Mouse (Mus musculus): Measurements from ENCODE around the gene Arhgdia. TPM values are rescaled to one million over a fixed set of nuclear protein-coding genes. Genes with fewer than 3 reads are reported as not detected.

The Arhgdia gene
- polyA plus RNA-seq, 1 experiment from 2014 or later: 435 TPM

GRCm38 (mm10) chr11:120535145-120535544 is 46.3 kb downstream of the Arhgdia start:
- ATAC-seq (ENCODE audit: extremely low read depth, insufficient number of reproducible peaks, low FRiP score, low TSS enrichment): 0 out of 2 replicates have a peak, but pooled peaks have one; percentile 8
- H3K4me2 ChIP-seq: no peak overlapping the region
- no peak overlapping the region for H3K4me3 ChIP-seq
- no peaks in the 10 kb centered on the region for H3K36me3 ChIP-seq
- H3K9me3 ChIP-seq: no peaks in the 10 kb centered on the region
- H3K9ac ChIP-seq: no peak overlapping the region
- peaks cover 71% of the 10 kb centered on the region for H3K27me3 ChIP-seq (replicated peaks)
- H3K27ac ChIP-seq (replicated peaks): no peak overlapping the region
- peaks cover 45% of the 10 kb centered on the region for H3K4me1 ChIP-seq
- WGBS: 45% methylated on average over 3 of the region's 3 CpGs

GRCm38 (mm10) chr11:120534093-120534492 is 47.3 kb downstream of the Arhgdia start:
- peaks cover 82% of the 10 kb centered on the region for H3K27me3 ChIP-seq (replicated peaks)

GRCm38 (mm10) chr11:120531646-120532045 is 49.8 kb downstream of the Arhgdia start:
- Histone ChIP-seq H3K36me3 (no peaks in the 10 kb centered on the region), H3K4me2 (no peak overlapping the region), H3K4me1 (peaks cover 25% of the 10 kb centered on the region), H3K4me3 (0 out of 2 replicates have a peak overlapping the region, but pooled peaks have one; percentile 48), H3K9ac (no peak overlapping the region), H3K27ac (replicated peaks) (no peak overlapping the region), H3K27me3 (replicated peaks) (peaks cover 90% of the 10 kb centered on the region), H3K9me3 (no peaks in the 10 kb centered on the region)
- no peak for ATAC-seq (ENCODE audit: extremely low read depth, insufficient number of reproducible peaks, low FRiP score, low TSS enrichment)
- WGBS: 27% methylated on average over 9 of the region's 9 CpGs

More at GRCm38 (mm10) chr11:120534093-120534492, 47.3 kb downstream of the Arhgdia start:
- ATAC-seq (ENCODE audit: extremely low read depth, insufficient number of reproducible peaks, low FRiP score, low TSS enrichment): no peak
- Histone ChIP-seq H3K9ac (no peak overlapping the region), H3K4me3 (no peak overlapping the region), H3K27ac (replicated peaks) (no peak overlapping the region), H3K36me3 (no peaks in the 10 kb centered on the region), H3K4me2 (no peak overlapping the region), H3K4me1 (peaks cover 35% of the 10 kb centered on the region), H3K9me3 (no peaks in the 10 kb centered on the region)
- WGBS: 71% methylated on average over 8 of the region's 8 CpGs

- Histone ChIP-seq H3K9me3 (no peaks in the 10 kb centered on the region), H3K4me1 (peaks cover 18% of the 10 kb centered on the region), H3K36me3 (no peaks in the 10 kb centered on the region), H3K27ac (replicated peaks) (no peak within 1 kb of the TSS), H3K9ac (peak within 1 kb of the TSS; percentile 76), H3K27me3 (replicated peaks) (peaks cover 80% of the 10 kb centered on the region), H3K4me3 (peak within 1 kb of the TSS; percentile 48), H3K4me2 (peak within 1 kb of the TSS; percentile 75)
- no peak for ATAC-seq (ENCODE audit: extremely low read depth, insufficient number of reproducible peaks, low FRiP score, low TSS enrichment)
- 10% methylated on average over 50 of the region's 62 CpGs for WGBS
These were observed 51.1 kb downstream of the Arhgdia start, which contains the start of gene Gcgr for GRCm38 (mm10) chr11:120530085-120530964. TSS of gene Gcgr (plus strand) at chr11:120530699.

- H3K4me3 ChIP-seq: no peak overlapping the region
- no peak overlapping the region for H3K27ac ChIP-seq (replicated peaks)
- H3K27me3 ChIP-seq (replicated peaks): peaks cover 67% of the 10 kb centered on the region
- no peak overlapping the region for H3K9ac ChIP-seq
- WGBS: 54% methylated on average over 4 of the region's 4 CpGs
- ATAC-seq (ENCODE audit: extremely low read depth, insufficient number of reproducible peaks, low FRiP score, low TSS enrichment): no peak
- no peaks in the 10 kb centered on the region for H3K36me3 ChIP-seq
- H3K4me1 ChIP-seq: peaks cover 15% of the 10 kb centered on the region
- no peaks in the 10 kb centered on the region for H3K9me3 ChIP-seq
- no peak overlapping the region for H3K4me2 ChIP-seq
These were observed 52.5 kb downstream of the Arhgdia start for GRCm38 (mm10) chr11:120528903-120529302.

Small RNA genes lying within 50 kb of the gene (microRNA-seq; reads per million reads assigned to microRNA genes)
- gene Mir6936: not detected

Other genes with a start within 250 kb of the Arhgdia start
- 1,234 and 1,290 TPM in 2 replicates for gene Actg1, start 233.1 kb downstream of the Arhgdia start, polyA plus RNA-seq (2015; fragmentation: Nextera tagmentation; extraction: Ambion mirVana)
- gene Fscn2, start 220.1 kb downstream of the Arhgdia start, polyA plus RNA-seq (2015; fragmentation: Nextera tagmentation; extraction: Ambion mirVana): 0.31 and 0.50 TPM in 2 replicates
- gene Faap100, start 202.9 kb downstream of the Arhgdia start, polyA plus RNA-seq (2015; fragmentation: Nextera tagmentation; extraction: Ambion mirVana): 29.1 and 33.5 TPM in 2 replicates
- 28.2 and 28.3 TPM in 2 replicates for gene Nploc4, start 143.9 kb downstream of the Arhgdia start, polyA plus RNA-seq (2015; fragmentation: Nextera tagmentation; extraction: Ambion mirVana)
- not detected in 2 replicates for gene Tspan10, start 139.0 kb downstream of the Arhgdia start, polyA plus RNA-seq (2015; fragmentation: Nextera tagmentation; extraction: Ambion mirVana)
- not detected in 2 replicates for gene Pde6g, start 128.1 kb downstream of the Arhgdia start, polyA plus RNA-seq (2015; fragmentation: Nextera tagmentation; extraction: Ambion mirVana)
- 14.2 and 16.6 TPM in 2 replicates for gene Oxld1, start 123.6 kb downstream of the Arhgdia start, polyA plus RNA-seq (2015; fragmentation: Nextera tagmentation; extraction: Ambion mirVana)
- 19.1 and 21.1 TPM in 2 replicates for gene Ccdc137, start 123.5 kb downstream of the Arhgdia start, polyA plus RNA-seq (2015; fragmentation: Nextera tagmentation; extraction: Ambion mirVana)
- gene Arl16, start 114.0 kb downstream of the Arhgdia start, polyA plus RNA-seq (2015; fragmentation: Nextera tagmentation; extraction: Ambion mirVana): 36.4 and 39.3 TPM in 2 replicates
- 212 and 228 TPM in 2 replicates for gene Mrpl12, start 97.0 kb downstream of the Arhgdia start, polyA plus RNA-seq (2015; fragmentation: Nextera tagmentation; extraction: Ambion mirVana)
- gene Slc25a10, start 89.8 kb downstream of the Arhgdia start, polyA plus RNA-seq (2015; fragmentation: Nextera tagmentation; extraction: Ambion mirVana): 42.9 and 43.2 TPM in 2 replicates
- 2.1 and 2.4 TPM in 2 replicates for gene Gcgr, start 50.9 kb downstream of the Arhgdia start, polyA plus RNA-seq (2015; fragmentation: Nextera tagmentation; extraction: Ambion mirVana)
- gene Mcrip1, start 31.9 kb downstream of the Arhgdia start, polyA plus RNA-seq (2015; fragmentation: Nextera tagmentation; extraction: Ambion mirVana): 134 and 140 TPM in 2 replicates
- not detected in 2 replicates for gene Ppp1r27, start 30.5 kb downstream of the Arhgdia start, polyA plus RNA-seq (2015; fragmentation: Nextera tagmentation; extraction: Ambion mirVana)
- 427 and 448 TPM in 2 replicates for gene P4hb, start 8.4 kb downstream of the Arhgdia start, polyA plus RNA-seq (2015; fragmentation: Nextera tagmentation; extraction: Ambion mirVana)
- gene Alyref, start 16.7 kb upstream of the Arhgdia start, polyA plus RNA-seq (2015; fragmentation: Nextera tagmentation; extraction: Ambion mirVana): 253 and 284 TPM in 2 replicates
- gene Anapc11, start 16.8 kb upstream of the Arhgdia start, polyA plus RNA-seq (2015; fragmentation: Nextera tagmentation; extraction: Ambion mirVana): 174 and 199 TPM in 2 replicates
- gene Npb, start 26.9 kb upstream of the Arhgdia start, polyA plus RNA-seq (2015; fragmentation: Nextera tagmentation; extraction: Ambion mirVana): 14.9 and 18.6 TPM in 2 replicates
- 71.8 and 90.4 TPM in 2 replicates for gene Pcyt2, start 36.3 kb upstream of the Arhgdia start, polyA plus RNA-seq (2015; fragmentation: Nextera tagmentation; extraction: Ambion mirVana)
- gene Sirt7, start 43.6 kb upstream of the Arhgdia start, polyA plus RNA-seq (2015; fragmentation: Nextera tagmentation; extraction: Ambion mirVana): 17.7 and 20.4 TPM in 2 replicates
- gene Mafg, start 52.0 kb upstream of the Arhgdia start, polyA plus RNA-seq (2015; fragmentation: Nextera tagmentation; extraction: Ambion mirVana): 18.1 and 19.9 TPM in 2 replicates
- 22.2 and 23.5 TPM in 2 replicates for gene Pycr1, start 62.1 kb upstream of the Arhgdia start, polyA plus RNA-seq (2015; fragmentation: Nextera tagmentation; extraction: Ambion mirVana)
- 13.0 and 13.9 TPM in 2 replicates for gene Myadml2, start 66.5 kb upstream of the Arhgdia start, polyA plus RNA-seq (2015; fragmentation: Nextera tagmentation; extraction: Ambion mirVana)
- gene Notum, start 79.6 kb upstream of the Arhgdia start, polyA plus RNA-seq (2015; fragmentation: Nextera tagmentation; extraction: Ambion mirVana): 2.3 and 2.7 TPM in 2 replicates
- 105 and 109 TPM in 2 replicates for gene Aspscr1, start 91.3 kb upstream of the Arhgdia start, polyA plus RNA-seq (2015; fragmentation: Nextera tagmentation; extraction: Ambion mirVana)
- 120 and 122 TPM in 2 replicates for gene Cenpx, start 132.1 kb upstream of the Arhgdia start, polyA plus RNA-seq (2015; fragmentation: Nextera tagmentation; extraction: Ambion mirVana)
- gene Lrrc45, start 132.3 kb upstream of the Arhgdia start, polyA plus RNA-seq (2015; fragmentation: Nextera tagmentation; extraction: Ambion mirVana): 27.8 and 28.1 TPM in 2 replicates
- gene Rac3, start 139.8 kb upstream of the Arhgdia start, polyA plus RNA-seq (2015; fragmentation: Nextera tagmentation; extraction: Ambion mirVana): 6.4 and 9.8 TPM in 2 replicates
- 7.5 and 7.6 TPM in 2 replicates for gene Dcxr, start 145.7 kb upstream of the Arhgdia start, polyA plus RNA-seq (2015; fragmentation: Nextera tagmentation; extraction: Ambion mirVana)
- 2.1 and 3.8 TPM in 2 replicates for gene Cbr2, start 150.5 kb upstream of the Arhgdia start, polyA plus RNA-seq (2015; fragmentation: Nextera tagmentation; extraction: Ambion mirVana)
- gene Hmga1b, start 181.2 kb upstream of the Arhgdia start, polyA plus RNA-seq (2015; fragmentation: Nextera tagmentation; extraction: Ambion mirVana): 1.8 and 2.6 TPM in 2 replicates
- gene Rfng, start 202.6 kb upstream of the Arhgdia start, polyA plus RNA-seq (2015; fragmentation: Nextera tagmentation; extraction: Ambion mirVana): 21.4 and 24.5 TPM in 2 replicates
- 139 and 146 TPM in 2 replicates for gene Gps1, start 202.6 kb upstream of the Arhgdia start, polyA plus RNA-seq (2015; fragmentation: Nextera tagmentation; extraction: Ambion mirVana)
- 40.8 and 45.2 TPM in 2 replicates for gene Dus1l, start 214.8 kb upstream of the Arhgdia start, polyA plus RNA-seq (2015; fragmentation: Nextera tagmentation; extraction: Ambion mirVana)
- gene Fasn, start 242.9 kb upstream of the Arhgdia start, polyA plus RNA-seq (2015; fragmentation: Nextera tagmentation; extraction: Ambion mirVana): 23.2 and 26.4 TPM in 2 replicates